In the genomic region with DNA sequence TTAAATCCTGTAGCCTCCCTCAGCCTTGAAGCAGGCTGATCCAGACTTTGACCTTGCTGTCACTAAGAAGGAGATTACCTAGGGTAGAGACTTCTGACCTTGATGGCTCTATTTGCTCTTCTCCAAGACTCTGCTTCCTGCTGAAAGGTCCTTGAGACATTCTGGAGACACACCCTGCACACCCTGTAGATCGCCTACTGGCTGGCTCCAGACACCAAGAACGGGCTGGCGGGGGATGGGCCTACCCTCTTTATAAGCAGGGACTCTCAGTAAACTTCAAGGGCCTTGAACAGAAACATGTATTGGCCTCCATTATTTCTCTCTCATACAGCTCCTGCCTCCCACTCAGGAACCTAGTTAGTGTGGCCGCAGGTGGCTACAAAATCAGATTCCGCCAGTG, we compare ENCODE assay signal across 15 mouse cellular contexts. TPM values are rescaled to one million over a fixed set of nuclear protein-coding genes. Genes with fewer than 3 reads are reported as not detected.
DNase-seq lines count a peak whose midpoint lies in the region.
"Not testable (repeated sequence)": the region's sequence is repeated elsewhere in the genome, so short reads cannot be mapped to it uniquely, and the experiment has no call there.
"Had no signal": no experiment of that assay in that cellular context is flagged by ENCODE, and none has a peak within 500 bp of the region (broad histone marks: within the 10 kb centered on the region; RNA-seq: fewer than 3 reads in every experiment).

No protein-coding gene starts in this region.

- not testable (repeated sequence) for H3K4me3 ChIP-seq in ES-E14 (ENCODE audit: insufficient read depth in 1 of 2, low read depth in 1 of 2, low read length in 2 of 2, poor library complexity in 1 of 2, severe bottlenecking in 1 of 2)

- not testable (repeated sequence) for H3K36me3 ChIP-seq in ES-E14 (ENCODE audit: control insufficient read depth, insufficient read depth, low read length, poor library complexity, severe bottlenecking)

- in situ Hi-C loops in ES-E14 (cut with MboI; ENCODE audit: low sequenced_read_pairs in 2 of 2, unreplicated experiment in 2 of 2) = not testable (repeated sequence)

- H3K9me3 ChIP-seq in ES-E14 (ENCODE audit: control insufficient read depth, insufficient read depth, low read depth, low read length) = not testable (repeated sequence)

- not testable (repeated sequence) for H3K4me1 ChIP-seq in ES-E14 (ENCODE audit: control insufficient read depth in 2 of 2, insufficient read depth in 2 of 2, low read length in 2 of 2, poor library complexity in 1 of 2)

- H3K9ac ChIP-seq in ES-E14 (ENCODE audit: insufficient read depth, low read depth, low read length, poor library complexity, severe bottlenecking) = not testable (repeated sequence)

- not testable (repeated sequence) for H3K27ac ChIP-seq in ES-E14 (ENCODE audit: insufficient read depth, low read depth, low read length, poor library complexity, severe bottlenecking)

- DNase-seq in ES-CJ7 (ENCODE audit: low read depth, low spot score) (peak; percentile 53), ES-E14 (ENCODE audit: low read depth, low spot score) (peak; percentile 11), R1 (ENCODE audit: low read depth, low spot score) (peak; percentile 25), ZHBTc4 (ENCODE audit: low read depth, low spot score) (peak; percentile 51)
- peak; percentile 63 for DNase-seq in heart, adult 11 months

RNA-seq across cellular contexts. Expression of gene Zfp352, which starts 17.0 kb away (rescaled TPM):
- total RNA-seq in ES-E14 (2012; rRNA removed) = 1.3 and 1.8 TPM in 2 replicates
- total RNA-seq: adrenal gland, adult 18-20 months; adrenal gland, adult 2 months; adrenal gland, adult 8-10 months; adrenal gland, postnatal 10 days; adrenal gland, postnatal 14 days; adrenal gland, postnatal 25 days; adrenal gland, postnatal 36 days; adrenal gland, postnatal 4 days; CH12.LX; MEL had no signal

Comparison
In these comparisons a context has a peak if more than half of its experiments do, and no peak if none do; other contexts are left out.
1. DNase-seq: peak in every context shown above with its lines; median percentile 63 in heart, adult 11 months; 53 in ES-CJ7; 51 in ZHBTc4; 25 in R1; 11 in ES-E14.